Comparison of ENCODE assay signal across 8 mouse cellular contexts in the genomic region with DNA sequence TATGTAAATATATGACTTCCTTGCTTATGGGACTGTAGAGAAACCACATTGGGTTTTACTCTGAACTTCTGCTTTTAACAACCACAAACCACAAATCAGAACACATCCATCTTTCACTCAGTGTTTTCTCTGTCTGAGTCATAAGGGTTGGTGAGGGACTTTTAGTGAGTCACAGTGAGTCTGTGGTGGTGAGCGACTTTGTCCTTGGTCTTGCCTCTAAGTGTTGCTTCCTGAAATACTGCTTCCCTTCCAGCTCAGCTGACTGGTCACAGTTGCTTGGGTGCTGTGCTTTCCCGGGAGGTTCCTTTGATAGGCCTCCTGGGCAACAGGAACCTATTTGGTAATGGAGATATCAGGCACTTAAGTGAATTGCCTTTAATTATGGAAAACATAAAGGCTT. TPM values are rescaled to one million over a fixed set of nuclear protein-coding genes. Genes with fewer than 3 reads are reported as not detected.
DNase-seq lines count a peak whose midpoint lies in the region; TF ChIP-seq lines count a peak whose summit lies in the region.
"Had no signal": no experiment of that assay in that cellular context is flagged by ENCODE, and none has a peak within 500 bp of the region (broad histone marks: within the 10 kb centered on the region; RNA-seq: fewer than 3 reads in every experiment).

No protein-coding gene starts in this region.

- no peak overlapping the region for H3K4me3 ChIP-seq in lung, adult 2 months (replicated peaks; ENCODE audit: extremely low read depth, low read depth, low read length)
- no peak overlapping the region for H3K4me3 ChIP-seq in bone marrow macrophage, adult 2 months (ENCODE audit: insufficient read depth, low read length)

- WGBS in lung, adult 2 months, result 39% methylated on average over 2 of the region's 2 CpGs

- H3K4me1 ChIP-seq in lung, adult 2 months (ENCODE audit: control insufficient read depth, insufficient read depth, low read length), result no peaks in the 10 kb centered on the region
- H3K4me1 ChIP-seq in bone marrow macrophage, adult 2 months (ENCODE audit: control insufficient read depth, insufficient read depth, low read length), result peaks cover 15% of the 10 kb centered on the region

- DNase-seq in lung, adult 18-20 months, result peak; percentile 39 to 40
- DNase-seq in lung, adult 2 months, result no peak
- DNase-seq in MEL-GATA-1-ER (ENCODE audit: extremely low read depth, low read depth), result peak; percentile 82
- DNase-seq in skeletal muscle tissue, adult 2 months (ENCODE audit: low read depth, low spot score), result peak; percentile 45
- DNase-seq in left cerebral cortex, adult 8-10 months (ENCODE audit: low spot score in 2 of 2), result no peak
- DNase-seq in neural tube, embryonic 10.5 days (ENCODE audit: extremely low spot score, low spot score), result no peak
- DNase-seq: layer of hippocampus, postnatal 36 days had no signal

- TF ChIP-seq POLR2A in lung, adult 2 months (IDR thresholded peaks at IDR 0.05; ENCODE audit: borderline replicate concordance, extremely low read depth, low read depth, low read length), result no peak
- TF ChIP-seq POLR2A in bone marrow macrophage, adult 2 months (IDR thresholded peaks at IDR 0.05; ENCODE audit: borderline replicate concordance, low read depth, low read length), result no peak

- no peak for TF ChIP-seq CTCF in lung, adult 2 months (IDR thresholded peaks at IDR 0.05; ENCODE audit: insufficient read depth, low read length)
- no peak for TF ChIP-seq CTCF in bone marrow macrophage, adult 2 months (IDR thresholded peaks at IDR 0.05; ENCODE audit: low read depth, low read length)

- peak overlapping the region; percentile 87 for H3K27ac ChIP-seq in bone marrow macrophage, adult 2 months (ENCODE audit: insufficient read depth, low read depth, low read length)

RNA-seq across cellular contexts. Expression of a gene that starts 17.3 kb away (rescaled TPM):
- 10.5 and 16.1 TPM in 2 replicates for polyA plus RNA-seq in lung, adult 2 months (2012; rRNA removed)
- 15.7 and 18.3 TPM in 2 replicates for polyA plus RNA-seq in bone marrow macrophage, adult 2 months (2012; ENCODE audit: insufficient read depth, insufficient read length, missing spikeins)
- total RNA-seq in left cerebral cortex, adult 8-10 months (2022), result 10 to 100 TPM; 18.9 to 27.5 (median 23.6) TPM

RNA-seq across cellular contexts. Expression of a gene that starts 31.9 kb away (rescaled TPM):
- 12.8 and 25.2 TPM in 2 replicates for polyA plus RNA-seq in lung, adult 2 months (2012; rRNA removed)
- 64.5 and 72.6 TPM in 2 replicates for polyA plus RNA-seq in bone marrow macrophage, adult 2 months (2012; ENCODE audit: insufficient read depth, insufficient read length, missing spikeins)
- 10 to 100 TPM; 54.4 to 58.9 (median 56.5) TPM for total RNA-seq in left cerebral cortex, adult 8-10 months (2022)

Comparison
In these comparisons a context has a peak if more than half of its experiments do, and no peak if none do; other contexts are left out.
1. DNase-seq: peak in lung, adult 18-20 months (2 of 2), MEL-GATA-1-ER (single experiment) and skeletal muscle tissue, adult 2 months (single experiment); none in lung, adult 2 months (single experiment), left cerebral cortex, adult 8-10 months (0 of 2) and neural tube, embryonic 10.5 days (single experiment).